Mouse (Mus musculus) midbrain, embryonic 11.5 days (tissue): ENCODE data around the gene Morc3. TPM values are rescaled to one million over a fixed set of nuclear protein-coding genes. Genes with fewer than 3 reads are reported as not detected.

Experiments used
- ATAC-seq: fragments of 200-750 bp; cut with Nextera tagmentation; 2 replicates; pipeline ENCODE4 v1.8.0; 2017; ENCODE audit warnings: moderate TSS enrichment, moderate library complexity; ENCODE audit not compliant: low FRiP score
- DNase-seq: peaks from one replicate; pipeline ENCODE4 v3.0.0; 2015; ENCODE audit warnings: low spot score; ENCODE audit errors: missing footprints
- H3K27ac ChIP-seq: fragments of 300-500 bp; sonication (generic); 2 replicates; pipeline ENCODE4 v1.5.1; 2014; ENCODE audit warnings: low read depth, low read length
- H3K27me3 ChIP-seq: fragments of 300-500 bp; sonication (generic); 2 replicates; pipeline ENCODE4 v1.6.1; 2014; ENCODE audit warnings: mild to moderate bottlenecking, low read length, moderate library complexity, mixed read lengths; ENCODE audit not compliant: control insufficient read depth, insufficient read depth
- H3K36me3 ChIP-seq: fragments of 300-500 bp; sonication (generic); 2 replicates; pipeline ENCODE4 v1.6.1; 2014; ENCODE audit warnings: mild to moderate bottlenecking, low read length, moderate library complexity, mixed read lengths; ENCODE audit not compliant: control insufficient read depth, insufficient read depth
- H3K4me1 ChIP-seq: fragments of 300-500 bp; sonication (generic); 2 replicates; pipeline ENCODE4 v1.6.1; 2014; ENCODE audit warnings: low read length; ENCODE audit not compliant: control insufficient read depth, insufficient read depth
- H3K4me2 ChIP-seq: fragments of 300-500 bp; sonication (generic); 2 replicates; pipeline ENCODE4 v1.6.1; 2014; ENCODE audit warnings: mild to moderate bottlenecking, moderate library complexity
- H3K4me3 ChIP-seq: fragments of 300-500 bp; sonication (generic); 2 replicates; pipeline ENCODE4 v1.5.1; 2014; ENCODE audit warnings: low read depth, low read length
- H3K9ac ChIP-seq: fragments of 300-500 bp; sonication (generic); 2 replicates; pipeline ENCODE4 v1.6.1; 2014; ENCODE audit warnings: low read length
- H3K9me3 ChIP-seq: fragments of 300-500 bp; sonication (generic); 2 replicates; pipeline ENCODE4 v1.6.1; 2016; ENCODE audit warnings: low read length; ENCODE audit not compliant: control insufficient read depth
- WGBS: fragments of 180-500 bp; shearing (Covaris S2); extraction: QIAGEN DNeasy Blood & Tissue Kit; methylation state at CpG from one replicate; pipeline ENCODE4 v1.1.7; 2014; 5-methylcytosine and 5-hydroxymethylcytosine counted together
- polyA plus RNA-seq: library from polyadenylated mRNA; unstranded; fragments of >200 nt; fragmentation: Nextera tagmentation; extraction: Ambion mirVana; gene quantifications from 2 replicates; pipeline ENCODE4 v1.2.1, GENCODE M21; 2014

Gene Morc3
- polyA plus RNA-seq, 1 experiment from 2014 or later = 29.6 TPM

DNA sequence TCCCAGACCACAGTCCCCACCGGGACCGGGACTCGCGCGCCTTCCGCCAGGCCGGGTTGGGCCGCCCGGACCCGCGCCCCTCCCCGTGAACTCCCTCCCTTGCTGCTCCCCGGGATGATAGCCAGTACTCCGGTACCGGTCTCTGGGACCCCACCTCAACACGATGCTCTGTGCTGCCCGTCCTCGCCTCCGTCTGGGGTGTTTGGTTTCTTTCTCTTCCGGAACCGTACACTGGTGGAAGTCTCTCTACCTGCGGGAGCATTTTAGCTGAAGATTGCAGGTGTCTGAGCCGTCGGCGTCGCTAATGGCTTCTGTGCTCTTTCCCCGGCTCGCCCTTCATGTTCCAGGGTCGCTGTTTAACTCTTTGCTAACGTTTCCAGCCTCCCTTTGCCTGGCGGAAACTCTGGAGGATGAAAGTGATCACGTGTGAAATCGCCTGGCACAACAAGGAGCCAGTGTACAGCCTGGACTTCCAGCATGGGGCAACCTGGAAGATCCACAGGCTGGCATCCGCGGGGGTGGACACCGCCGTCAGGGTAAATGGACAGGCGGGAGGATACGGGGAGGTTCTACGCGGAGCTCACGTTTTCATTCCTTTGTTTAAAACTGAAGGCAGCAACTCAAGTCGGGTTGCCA, 52.3 kb downstream of the Morc3 start:
- peak overlapping the region; percentile 81 for H3K4me3 ChIP-seq
- WGBS = under 1% methylated on average over 43 of the region's 43 CpGs
- H3K9me3 ChIP-seq = no peaks in the 10 kb centered on the region
- peak overlapping the region; percentile 93 for H3K4me2 ChIP-seq
- no peak for DNase-seq
- peak; percentile 9 for ATAC-seq
- peaks cover 13% of the 10 kb centered on the region for H3K4me1 ChIP-seq
- no peak overlapping the region for H3K27ac ChIP-seq
- peaks cover 7% of the 10 kb centered on the region; the same call in 1 of the 2 replicates for H3K36me3 ChIP-seq
- no peaks in the 10 kb centered on the region for H3K27me3 ChIP-seq
- peak overlapping the region; percentile 79 for H3K9ac ChIP-seq

DNA sequence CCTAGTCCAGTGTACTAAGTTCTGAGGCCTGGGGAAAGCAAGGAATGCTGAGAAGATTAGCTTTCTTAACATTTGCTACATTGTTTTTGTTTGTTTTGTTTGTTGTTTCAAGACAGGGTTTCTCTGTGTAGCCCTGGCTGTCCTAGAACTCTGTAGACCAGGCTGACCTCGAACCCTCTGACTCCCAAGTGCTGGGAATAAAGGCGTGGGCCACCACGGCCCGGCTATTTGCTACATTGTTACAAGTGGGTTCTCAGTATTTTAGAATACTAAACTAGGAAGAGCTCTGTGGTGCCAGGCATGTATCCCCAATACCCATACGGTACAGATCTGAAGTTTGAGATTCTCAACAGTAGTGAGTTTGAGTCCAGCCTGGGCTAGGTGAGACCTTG, 52.8 kb downstream of the Morc3 start:
- H3K36me3 ChIP-seq = peaks cover 8% of the 10 kb centered on the region; the same call in 1 of the 2 replicates
- no peaks in the 10 kb centered on the region for H3K9me3 ChIP-seq
- H3K27ac ChIP-seq = no peak overlapping the region
- peak overlapping the region; percentile 79 for H3K9ac ChIP-seq
- peak overlapping the region; percentile 81 for H3K4me3 ChIP-seq
- H3K4me1 ChIP-seq = peaks cover 13% of the 10 kb centered on the region
- 51% methylated on average over 5 of the region's 5 CpGs for WGBS
- ATAC-seq = no peak
- DNase-seq = no peak
- H3K4me2 ChIP-seq = peak overlapping the region; percentile 93
- H3K27me3 ChIP-seq = no peaks in the 10 kb centered on the region

DNA sequence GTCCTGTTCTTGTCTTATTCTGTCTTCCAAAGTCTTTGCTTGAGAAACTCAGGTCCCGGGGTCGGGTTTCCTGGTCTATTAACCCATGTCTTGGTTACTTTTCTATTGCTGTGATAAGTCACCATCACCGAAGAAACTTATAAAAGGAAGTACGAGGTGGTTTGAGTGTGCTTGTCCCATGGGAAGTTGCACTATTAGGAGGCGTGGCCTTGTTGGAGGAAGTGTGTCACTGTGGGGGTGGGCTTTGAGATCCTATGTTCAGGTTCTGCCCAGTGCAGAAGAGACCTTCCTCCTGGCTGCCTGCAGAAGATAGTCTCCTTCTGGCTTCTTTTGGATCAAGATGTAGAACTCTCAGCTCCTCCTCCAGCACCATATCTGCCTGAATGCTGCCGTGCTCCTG, 56.6 kb downstream of the Morc3 start:
- whole genome bisulfite sequencing = 96% methylated on average over 6 of the region's 6 CpGs
- DNase-seq (no peak), ATAC-seq (no peak)
- no peak overlapping the region for H3K4me2 ChIP-seq
- peaks cover 8% of the 10 kb centered on the region for H3K4me1 ChIP-seq
- no peak overlapping the region for H3K9ac ChIP-seq
- H3K27ac ChIP-seq = no peak overlapping the region
- peaks cover 19% of the 10 kb centered on the region for H3K36me3 ChIP-seq
- no peak overlapping the region for H3K4me3 ChIP-seq
- H3K27me3 ChIP-seq = no peaks in the 10 kb centered on the region
- H3K9me3 ChIP-seq = no peaks in the 10 kb centered on the region

DNA sequence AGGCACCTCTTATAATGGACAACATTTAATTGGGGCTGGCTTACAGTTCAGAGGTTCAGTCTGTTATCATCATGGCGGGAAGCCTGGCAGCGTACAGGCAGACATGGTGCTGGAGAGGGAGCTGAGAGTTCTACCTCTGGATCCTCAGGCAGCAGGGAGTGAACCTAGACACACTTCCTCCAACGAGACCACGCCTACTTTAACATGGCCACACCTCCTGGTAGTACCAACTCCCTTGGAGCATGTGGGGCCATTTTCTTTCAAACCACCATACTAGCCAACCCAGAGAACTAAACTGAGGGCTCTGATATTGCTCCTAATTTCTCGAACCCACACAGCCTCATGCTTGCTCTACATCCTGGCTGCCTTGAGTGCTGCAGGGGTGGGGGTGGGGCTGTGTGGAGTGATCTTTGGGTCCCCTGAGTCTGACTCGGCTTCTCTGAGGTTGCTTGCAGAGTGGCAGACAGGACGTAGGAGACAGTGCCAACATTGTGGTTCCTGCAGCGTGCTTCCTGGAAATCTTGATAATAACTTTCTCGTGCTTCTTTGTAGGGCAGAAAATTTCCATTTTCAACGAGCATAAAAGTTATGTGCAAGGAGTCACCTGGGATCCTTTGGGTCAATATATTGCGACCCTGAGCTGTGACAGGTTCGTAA, 59.2 kb downstream of the Morc3 start:
- H3K4me2 ChIP-seq = no peak overlapping the region
- DNase-seq = no peak
- no peak overlapping the region for H3K4me3 ChIP-seq
- 89% methylated on average over 12 of the region's 12 CpGs for WGBS
- no peaks in the 10 kb centered on the region for H3K27me3 ChIP-seq
- no peak overlapping the region for H3K27ac ChIP-seq
- H3K36me3 ChIP-seq = peaks cover 22% of the 10 kb centered on the region
- H3K9me3 ChIP-seq = no peaks in the 10 kb centered on the region
- no peak for ATAC-seq
- H3K4me1 ChIP-seq = no peaks in the 10 kb centered on the region
- H3K9ac ChIP-seq = no peak overlapping the region

DNA sequence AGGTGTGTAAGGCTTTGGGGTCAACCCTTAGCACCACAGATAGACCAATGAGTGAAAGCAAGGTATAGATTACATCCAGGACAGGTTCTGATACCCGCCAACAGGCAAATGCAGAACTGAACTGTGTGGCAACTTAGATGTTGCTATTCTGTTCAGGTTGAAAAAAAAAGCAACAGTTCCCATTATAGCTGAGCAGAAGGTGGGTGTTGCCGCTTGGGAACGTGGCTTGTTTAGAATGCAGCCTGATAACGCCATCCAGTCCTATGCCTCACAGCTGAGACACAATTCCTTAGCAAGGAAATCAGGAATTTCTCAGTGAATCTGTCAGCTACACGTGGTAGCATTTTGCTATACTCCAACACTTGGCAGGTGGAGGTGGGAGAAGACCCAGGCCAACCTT, 61.4 kb downstream of the Morc3 start:
- H3K36me3 ChIP-seq = peaks cover 19% of the 10 kb centered on the region

DNA sequence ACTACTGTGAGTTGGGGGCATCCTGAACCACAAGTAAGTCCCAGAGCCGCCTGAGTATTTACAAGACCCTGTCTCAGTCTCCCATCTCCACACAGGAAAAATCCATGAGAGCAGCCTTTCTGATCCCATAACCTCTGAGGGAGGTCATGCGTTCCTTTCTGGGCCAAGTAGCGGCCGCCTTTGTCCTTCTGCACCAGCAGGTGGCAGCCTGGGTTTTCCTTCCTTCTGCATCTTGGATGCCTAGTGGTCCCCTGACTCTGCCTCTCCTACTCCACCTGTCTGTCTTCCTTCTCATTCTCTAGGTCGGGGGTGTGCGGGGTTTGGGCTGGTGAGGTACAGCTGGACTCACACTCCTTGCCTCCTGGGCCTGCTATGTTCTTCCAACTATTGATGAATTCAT, 71.1 kb downstream of the Morc3 start:
- Histone ChIP-seq H3K36me3 (peaks cover 12% of the 10 kb centered on the region; the same call in 1 of the 2 replicates), H3K4me3 (no peak overlapping the region), H3K4me2 (no peak overlapping the region), H3K9me3 (no peaks in the 10 kb centered on the region), H3K9ac (no peak overlapping the region), H3K4me1 (no peaks in the 10 kb centered on the region), H3K27ac (no peak overlapping the region), H3K27me3 (no peaks in the 10 kb centered on the region)
- ATAC-seq (no peak), DNase-seq (no peak)
- 74% methylated on average over 6 of the region's 6 CpGs for WGBS

More for the DNA sequence above, 61.4 kb downstream of the Morc3 start:
- H3K4me1 ChIP-seq = no peaks in the 10 kb centered on the region
- ATAC-seq = no peak
- no peak overlapping the region for H3K4me2 ChIP-seq
- no peak overlapping the region for H3K9ac ChIP-seq
- no peaks in the 10 kb centered on the region for H3K9me3 ChIP-seq
- WGBS = 93% methylated on average over 5 of the region's 5 CpGs
- no peak for DNase-seq
- H3K27ac ChIP-seq = no peak overlapping the region
- H3K4me3 ChIP-seq = no peak overlapping the region
- H3K27me3 ChIP-seq = no peaks in the 10 kb centered on the region

DNA sequence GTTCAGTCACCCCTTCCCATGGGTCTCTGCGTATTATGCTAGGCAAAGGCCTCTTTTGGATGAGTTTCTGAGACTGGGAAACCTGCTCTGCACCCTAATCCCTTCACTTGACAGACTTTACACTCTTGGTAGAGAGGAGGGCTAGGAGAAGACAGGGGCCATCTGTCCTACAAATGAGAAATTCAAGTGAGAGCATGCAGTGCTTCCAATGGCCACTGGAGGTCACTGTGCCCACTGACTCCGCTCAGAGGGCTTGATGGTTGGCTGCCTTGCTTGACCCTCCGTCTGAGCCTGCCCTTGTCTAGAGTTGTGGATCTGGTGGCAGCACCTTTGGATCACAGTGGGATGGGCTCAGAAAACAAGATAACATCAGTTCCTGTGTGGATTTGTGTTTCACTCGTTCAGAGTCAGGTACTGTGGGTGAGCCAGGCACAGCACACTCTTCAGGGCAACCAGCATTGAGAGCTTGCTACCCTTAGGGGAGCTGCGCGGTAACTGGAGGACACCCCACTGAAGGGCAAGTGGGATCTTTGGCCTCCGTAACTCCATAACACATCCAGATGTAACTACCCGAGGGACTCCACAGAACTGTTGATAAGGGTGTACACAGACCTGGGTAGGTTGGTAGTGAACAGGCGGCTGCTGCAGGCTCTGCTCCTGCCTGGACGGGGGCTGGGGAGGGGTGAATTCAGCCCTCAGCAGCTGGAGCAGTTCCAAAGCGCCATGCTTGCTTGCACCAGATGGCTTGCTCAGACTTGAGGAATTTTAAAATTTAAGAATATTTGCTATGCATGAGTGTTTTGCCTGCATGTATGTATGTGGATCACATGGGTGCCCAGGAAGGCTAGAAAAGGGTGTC, 74.5 kb downstream of the Morc3 start:
- DNase-seq = peak; percentile 98
- H3K4me3 ChIP-seq = no peak overlapping the region
- peaks cover 9% of the 10 kb centered on the region; the same call in 1 of the 2 replicates for H3K36me3 ChIP-seq
- ATAC-seq = peak; percentile 55; the same call in 1 of the 2 replicates
- H3K27ac ChIP-seq = no peak overlapping the region
- H3K9ac ChIP-seq = no peak overlapping the region
- H3K27me3 ChIP-seq = no peaks in the 10 kb centered on the region
- no peaks in the 10 kb centered on the region for H3K9me3 ChIP-seq
- 74% methylated on average over 11 of the region's 11 CpGs for WGBS
- no peak overlapping the region for H3K4me2 ChIP-seq
- H3K4me1 ChIP-seq = no peaks in the 10 kb centered on the region

DNA sequence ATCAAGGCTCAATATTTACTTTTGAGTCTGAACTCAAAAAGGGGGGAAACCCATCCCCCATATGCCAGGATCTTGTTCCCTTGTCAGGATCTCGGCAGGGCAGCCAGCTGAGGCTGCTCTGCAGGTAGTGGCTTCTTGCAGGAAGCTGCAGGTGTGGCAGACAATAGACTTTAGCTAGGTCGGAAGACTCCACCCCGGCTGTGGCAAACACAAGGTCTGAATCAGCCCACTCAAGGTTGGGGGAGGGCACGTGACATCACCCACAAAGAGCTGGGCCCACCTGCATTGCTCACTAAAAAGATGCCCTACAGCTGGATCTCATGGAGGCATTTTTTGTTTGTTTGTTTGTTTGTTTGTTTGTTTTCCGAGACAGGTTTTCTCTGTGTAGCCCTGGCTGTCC, 75.8 kb downstream of the Morc3 start:
- H3K9ac ChIP-seq = no peak overlapping the region
- peaks cover 4% of the 10 kb centered on the region; the same call in 1 of the 2 replicates for H3K36me3 ChIP-seq
- H3K4me1 ChIP-seq = no peaks in the 10 kb centered on the region
- ATAC-seq (no peak), DNase-seq (peak; percentile 70)
- no peak overlapping the region for H3K4me3 ChIP-seq
- H3K27me3 ChIP-seq = no peaks in the 10 kb centered on the region
- no peak overlapping the region for H3K4me2 ChIP-seq
- no peaks in the 10 kb centered on the region for H3K9me3 ChIP-seq
- H3K27ac ChIP-seq = no peak overlapping the region
- 81% methylated on average over 5 of the region's 5 CpGs for WGBS

DNA sequence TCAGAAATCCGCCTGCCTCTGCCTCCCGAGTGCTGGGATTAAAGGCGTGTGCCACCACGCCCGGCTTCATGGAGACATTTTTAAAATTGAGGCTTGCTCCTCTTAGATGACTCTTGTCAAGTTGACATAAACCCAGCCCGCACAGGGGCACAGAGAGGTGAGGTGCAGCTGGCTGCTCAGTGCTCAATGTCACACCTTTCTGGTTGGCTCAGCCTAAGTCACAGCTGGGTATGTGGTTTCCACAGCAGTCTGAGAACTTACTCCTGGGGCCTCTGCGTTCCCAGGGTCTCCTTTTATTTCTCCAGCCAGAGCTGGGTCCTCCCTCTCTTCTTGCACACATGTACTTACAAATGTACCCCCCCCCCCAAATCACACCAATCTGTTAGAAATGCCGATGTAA, 76.3 kb downstream of the Morc3 start:
- H3K27ac ChIP-seq = no peak overlapping the region
- no peaks in the 10 kb centered on the region for H3K27me3 ChIP-seq
- H3K9ac ChIP-seq = no peak overlapping the region
- no peak overlapping the region for H3K4me2 ChIP-seq
- peaks cover 4% of the 10 kb centered on the region; the same call in 1 of the 2 replicates for H3K36me3 ChIP-seq
- 94% methylated on average over 8 of the region's 8 CpGs for WGBS
- H3K4me3 ChIP-seq = no peak overlapping the region
- peak; percentile 68 for DNase-seq
- H3K4me1 ChIP-seq = no peaks in the 10 kb centered on the region
- no peak for ATAC-seq
- H3K9me3 ChIP-seq = no peaks in the 10 kb centered on the region
